Mouse (Mus musculus): ENCODE results near the gene Suox. TPM values are rescaled to one million over a fixed set of nuclear protein-coding genes. Genes with fewer than 3 reads are reported as not detected.

The Suox gene
- polyA plus RNA-seq, 1 experiment from 2014 or later = 10.8 TPM

Other genes with a start within 250 kb of the Suox start
- gene Smarcc2, start 214.8 kb downstream of the Suox start, polyA plus RNA-seq (2016; fragmentation: Nextera tagmentation; extraction: Ambion mirVana) = 72.0 and 73.6 TPM in 2 replicates
- 712 and 780 TPM in 2 replicates for gene Myl6, start 179.9 kb downstream of the Suox start, polyA plus RNA-seq (2016; fragmentation: Nextera tagmentation; extraction: Ambion mirVana)
- 1.9 and 2.0 TPM in 2 replicates for gene Myl6b, start 175.4 kb downstream of the Suox start, polyA plus RNA-seq (2016; fragmentation: Nextera tagmentation; extraction: Ambion mirVana)
- gene Esyt1, start 148.2 kb downstream of the Suox start, polyA plus RNA-seq (2016; fragmentation: Nextera tagmentation; extraction: Ambion mirVana) = 8.6 and 10.3 TPM in 2 replicates
- gene Zc3h10, start 126.3 kb downstream of the Suox start, polyA plus RNA-seq (2016; fragmentation: Nextera tagmentation; extraction: Ambion mirVana) = 11.8 and 14.0 TPM in 2 replicates
- gene Rpl41, start 124.8 kb downstream of the Suox start, polyA plus RNA-seq (2016; fragmentation: Nextera tagmentation; extraction: Ambion mirVana) = 3,608 and 3,665 TPM in 2 replicates
- gene Pa2g4, start 108.1 kb downstream of the Suox start, polyA plus RNA-seq (2016; fragmentation: Nextera tagmentation; extraction: Ambion mirVana) = 298 and 302 TPM in 2 replicates
- gene Erbb3, start 84.4 kb downstream of the Suox start, polyA plus RNA-seq (2016; fragmentation: Nextera tagmentation; extraction: Ambion mirVana) = 3.0 and 3.1 TPM in 2 replicates
- gene Rps26, start 47.3 kb downstream of the Suox start, polyA plus RNA-seq (2016; fragmentation: Nextera tagmentation; extraction: Ambion mirVana) = 574 and 577 TPM in 2 replicates
- 3.2 and 3.9 TPM in 2 replicates for gene Ikzf4, start 28.1 kb downstream of the Suox start, polyA plus RNA-seq (2016; fragmentation: Nextera tagmentation; extraction: Ambion mirVana)
- 63.4 and 68.8 TPM in 2 replicates for gene Rab5b, start 22.2 kb upstream of the Suox start, polyA plus RNA-seq (2016; fragmentation: Nextera tagmentation; extraction: Ambion mirVana)
- gene Pmel, start 30.1 kb upstream of the Suox start, polyA plus RNA-seq (2016; fragmentation: Nextera tagmentation; extraction: Ambion mirVana) = 7.2 and 24.4 TPM in 2 replicates
- 119 and 120 TPM in 2 replicates for gene Cdk2, start 31.0 kb upstream of the Suox start, polyA plus RNA-seq (2016; fragmentation: Nextera tagmentation; extraction: Ambion mirVana)
- gene Dgka, start 70.8 kb upstream of the Suox start, polyA plus RNA-seq (2016; fragmentation: Nextera tagmentation; extraction: Ambion mirVana) = 3.5 and 3.6 TPM in 2 replicates
- gene Pym1, start 73.8 kb upstream of the Suox start, polyA plus RNA-seq (2016; fragmentation: Nextera tagmentation; extraction: Ambion mirVana) = 57.1 and 63.8 TPM in 2 replicates
- 0.24 and 0.44 TPM in 2 replicates for gene Mmp19, start 116.8 kb upstream of the Suox start, polyA plus RNA-seq (2016; fragmentation: Nextera tagmentation; extraction: Ambion mirVana)
- 49.4 and 49.9 TPM in 2 replicates for gene Dnajc14, start 130.0 kb upstream of the Suox start, polyA plus RNA-seq (2016; fragmentation: Nextera tagmentation; extraction: Ambion mirVana)
- gene Tmem198b, start 130.3 kb upstream of the Suox start, polyA plus RNA-seq (2016; fragmentation: Nextera tagmentation; extraction: Ambion mirVana) = 19.0 and 19.2 TPM in 2 replicates
- 247 and 263 TPM in 2 replicates for gene Sarnp, start 143.3 kb upstream of the Suox start, polyA plus RNA-seq (2016; fragmentation: Nextera tagmentation; extraction: Ambion mirVana)
- gene Ormdl2, start 147.6 kb upstream of the Suox start, polyA plus RNA-seq (2016; fragmentation: Nextera tagmentation; extraction: Ambion mirVana) = 88.0 and 92.9 TPM in 2 replicates
- 9.7 and 10.7 TPM in 2 replicates for gene Gdf11, start 217.6 kb upstream of the Suox start, polyA plus RNA-seq (2016; fragmentation: Nextera tagmentation; extraction: Ambion mirVana)
- gene Cd63, start 226.9 kb upstream of the Suox start, polyA plus RNA-seq (2016; fragmentation: Nextera tagmentation; extraction: Ambion mirVana) = 179 and 184 TPM in 2 replicates
- 11.0 and 12.8 TPM in 2 replicates for gene Rdh5, start 248.8 kb upstream of the Suox start, polyA plus RNA-seq (2016; fragmentation: Nextera tagmentation; extraction: Ambion mirVana)
- 166 and 178 TPM in 2 replicates for gene Bloc1s1, start 250.0 kb upstream of the Suox start, polyA plus RNA-seq (2016; fragmentation: Nextera tagmentation; extraction: Ambion mirVana)

All from forebrain, embryonic 10.5 days (tissue).